Mouse (Mus musculus): ENCODE results near the gene Natd1.

The Natd1 gene

GRCm38 (mm10) chr11:60932503-60933020, 18.0 kb upstream of the Natd1 start:
- in situ Hi-C loops (cut with MboI, MseI), result loop anchor here (10.0 kb wide), 1 partner anchor 722 kb away; the partner anchor contains the start of gene Grap

GRCm38 (mm10) chr11:60931869-60932481, 17.4 kb upstream of the Natd1 start, which contains the start of gene Map2k3:
Gene Map2k3 (plus strand): TSS chr11:60932033.
- in situ Hi-C loops (cut with MboI, MseI), result loop anchor here (10.0 kb wide), 1 partner anchor 723 kb away; the partner anchor contains the start of gene Grap

GRCm38 (mm10) chr11:60931282-60931868, 16.8 kb upstream of the Natd1 start:
- in situ Hi-C loops (cut with MboI, MseI), result loop anchor here (10.0 kb wide), 1 partner anchor 723 kb away; the partner anchor contains the start of gene Grap

- in situ Hi-C loops (cut with MboI, MseI), result loop anchor here (10.0 kb wide), 1 partner anchor 724 kb away; the partner anchor contains the start of gene Grap
These were observed 16.3 kb upstream of the Natd1 start for GRCm38 (mm10) chr11:60930724-60931281.

GRCm38 (mm10) chr11:60927264-60927663, 12.7 kb upstream of the Natd1 start:
- in situ Hi-C loops (cut with MboI, MseI), result loop anchor here (10.0 kb wide), 1 partner anchor 168 kb away; no protein-coding TSS in a partner anchor

GRCm38 (mm10) chr11:60924981-60925380, 10.4 kb upstream of the Natd1 start:
- in situ Hi-C loops (cut with MboI, MseI), result loop anchor here (10.0 kb wide), 1 partner anchor 170 kb away; no protein-coding TSS in a partner anchor

- in situ Hi-C loops (cut with MboI, MseI), result loop anchor here (10.0 kb wide), 1 partner anchor 170 kb away; no protein-coding TSS in a partner anchor
These were observed 9.9 kb upstream of the Natd1 start for GRCm38 (mm10) chr11:60924498-60924897.

GRCm38 (mm10) chr11:60922964-60923363, 8.4 kb upstream of the Natd1 start:
- in situ Hi-C loops (cut with MboI, MseI), result loop anchor here (10.0 kb wide), 1 partner anchor 172 kb away; no protein-coding TSS in a partner anchor

GRCm38 (mm10) chr11:60922195-60922594, 7.6 kb upstream of the Natd1 start:
- in situ Hi-C loops (cut with MboI, MseI), result loop anchor here (10.0 kb wide), 1 partner anchor 173 kb away; no protein-coding TSS in a partner anchor

- in situ Hi-C loops (cut with MboI, MseI), result loop anchor here (10.0 kb wide), 1 partner anchor 175 kb away; no protein-coding TSS in a partner anchor
These were observed 5.5 kb upstream of the Natd1 start for GRCm38 (mm10) chr11:60920021-60920420.

GRCm38 (mm10) chr11:60915201-60915600, 651 bp upstream of the Natd1 start:
- in situ Hi-C loops (cut with MboI, MseI), result no loop called here

GRCm38 (mm10) chr11:60913301-60914196, 1.0 kb downstream of the Natd1 start:
- in situ Hi-C loops (cut with MboI, MseI), result no loop called here

- in situ Hi-C loops (cut with MboI, MseI), result no loop called here
These were observed 2.0 kb downstream of the Natd1 start for GRCm38 (mm10) chr11:60912525-60912973.

- in situ Hi-C loops (cut with MboI, MseI), result no loop called here
These were observed 4.9 kb downstream of the Natd1 start for GRCm38 (mm10) chr11:60909626-60910025.

- in situ Hi-C loops (cut with MboI, MseI), result no loop called here
These were observed 6.5 kb downstream of the Natd1 start for GRCm38 (mm10) chr11:60908073-60908472.

GRCm38 (mm10) chr11:60906449-60906848, 8.1 kb downstream of the Natd1 start:
- in situ Hi-C loops (cut with MboI, MseI), result no loop called here

- in situ Hi-C loops (cut with MboI, MseI), result no loop called here
These were observed 9.0 kb downstream of the Natd1 start for GRCm38 (mm10) chr11:60905407-60906120.

GRCm38 (mm10) chr11:60903661-60904061, 10.9 kb downstream of the Natd1 start:
- in situ Hi-C loops (cut with MboI, MseI), result no loop called here

- in situ Hi-C loops (cut with MboI, MseI), result no loop called here
These were observed 12.1 kb downstream of the Natd1 start for GRCm38 (mm10) chr11:60902486-60902885.

GRCm38 (mm10) chr11:60902001-60902400, 12.5 kb downstream of the Natd1 start:
- in situ Hi-C loops (cut with MboI, MseI), result no loop called here

Measured in regulatory T cell (primary cell).